Mouse (Mus musculus) heart, postnatal 0 days (tissue): ENCODE results near the gene Nsmce1. TPM values are rescaled to one million over a fixed set of nuclear protein-coding genes. Genes with fewer than 3 reads are reported as not detected.
"Not testable (repeated sequence)": the region's sequence is repeated elsewhere in the genome, so short reads cannot be mapped to it uniquely, and the experiment has no call there.

Experiments
- ATAC-seq: fragments of 200-750 bp; cut with Nextera tagmentation; 2 replicates; pipeline ENCODE4 v1.8.0; 2017; ENCODE audit warnings: low read depth, moderate number of reproducible peaks, moderate library complexity; ENCODE audit not compliant: insufficient read depth
- DNase-seq: peaks from one replicate; pipeline ENCODE4 v3.0.0-alpha.2; 2016; ENCODE audit warnings: low spot score
- H3K27ac ChIP-seq: fragments of 300-500 bp; sonication (generic); 2 replicates; pipeline ENCODE4 v1.5.1; 2014; ENCODE audit warnings: low read depth, mild to moderate bottlenecking
- H3K27me3 ChIP-seq: fragments of 300-500 bp; sonication (generic); 2 replicates; pipeline ENCODE4 v1.6.1; 2014; ENCODE audit warnings: low read length, mixed read lengths; ENCODE audit not compliant: control insufficient read depth, insufficient read depth
- H3K36me3 ChIP-seq: fragments of 300-500 bp; sonication (generic); replicated peaks from 2 replicates; pipeline ENCODE4 v1.6.1; 2014; ENCODE audit warnings: low read length, mixed read lengths; ENCODE audit not compliant: control insufficient read depth, insufficient read depth
- H3K4me1 ChIP-seq: fragments of 300-500 bp; sonication (generic); 2 replicates; pipeline ENCODE4 v1.6.1; 2014; ENCODE audit warnings: antibody characterized with exemption; ENCODE audit not compliant: control insufficient read depth, insufficient read depth
- H3K4me2 ChIP-seq: fragments of 300-500 bp; sonication (generic); 2 replicates; pipeline ENCODE4 v1.6.1; 2014; ENCODE audit warnings: low read depth, mild to moderate bottlenecking, low read length, moderate library complexity
- H3K4me3 ChIP-seq: fragments of 300-500 bp; sonication (generic); 2 replicates; pipeline ENCODE4 v1.5.1; 2014; ENCODE audit warnings: low read depth, low read length
- H3K9ac ChIP-seq: fragments of 300-500 bp; sonication (generic); replicated peaks from 2 replicates; pipeline ENCODE4 v1.6.1; 2014; ENCODE audit warnings: low read depth, low read length, mixed read lengths
- H3K9me3 ChIP-seq: fragments of 300-500 bp; sonication (generic); replicated peaks from 2 replicates; pipeline ENCODE4 v1.6.1; 2016; ENCODE audit warnings: low read length; ENCODE audit not compliant: control insufficient read depth
- CTCF ChIP-seq: IDR thresholded peaks from 2 replicates; pipeline ENCODE4 v1.5.1; 2016; ENCODE audit warnings: antibody characterized with exemption, control low read depth, low read depth
- EP300 ChIP-seq: IDR thresholded peaks from 2 replicates; pipeline ENCODE4 v1.6.1; 2016; ENCODE audit warnings: antibody characterized with exemption, low read depth
- WGBS: fragments of 180-500 bp; shearing (Covaris S2); extraction: QIAGEN DNeasy Blood & Tissue Kit; methylation state at CpG from one replicate; pipeline ENCODE4 v1.1.7; 2014; 5-methylcytosine and 5-hydroxymethylcytosine counted together
- polyA plus RNA-seq: library from polyadenylated mRNA; unstranded; fragments of >200 nt; fragmentation: Nextera tagmentation; extraction: Ambion mirVana; gene quantifications from 2 replicates; pipeline ENCODE4 v1.2.1, GENCODE M21; 2015
- total RNA-seq: library from RNA; depleted of rRNA; stranded (reverse); fragments of >200 nt; gene quantifications from 2 replicates; pipeline ENCODE4 v1.2.3, GENCODE M21; 2014; ENCODE audit warnings: low replicate concordance

Nsmce1 gene
- total and polyA plus RNA-seq, 2 experiments from 2014 or later, result 37.0 to 96.0 TPM

DNA sequence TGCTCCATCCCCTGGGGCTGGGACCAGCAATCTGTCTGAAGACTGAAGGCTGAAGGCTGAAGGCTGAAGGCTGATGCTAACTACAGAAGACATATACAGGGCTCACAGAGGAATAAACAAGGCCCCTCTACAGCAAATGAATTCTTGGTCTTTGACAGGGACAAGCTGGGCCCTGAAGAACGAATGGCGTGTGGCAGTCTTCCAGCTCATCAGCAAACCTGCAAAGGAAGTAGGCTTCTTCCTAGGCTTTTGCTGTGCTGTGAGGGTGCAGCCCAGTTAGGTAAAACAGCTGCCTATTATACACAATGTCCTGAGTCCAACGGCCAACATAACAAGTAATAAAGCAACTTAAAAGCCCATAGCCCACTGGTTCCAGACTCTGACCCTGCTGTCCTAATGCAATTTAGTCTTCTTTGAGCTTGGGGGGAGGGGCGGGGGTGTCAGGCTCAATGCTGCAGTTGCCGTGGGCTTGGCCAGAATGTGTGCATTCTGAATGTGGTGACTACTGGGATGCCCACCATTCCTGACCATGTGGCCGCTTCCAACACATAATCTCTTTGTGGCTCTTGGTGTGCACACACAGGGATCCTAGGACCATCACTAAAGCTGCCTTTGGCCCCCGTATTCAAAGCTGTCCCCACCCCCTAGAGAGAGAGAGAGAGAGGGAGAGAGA, 61.1 kb downstream of the Nsmce1 start:
- no peaks in the 10 kb centered on the region for H3K4me1 ChIP-seq
- TF ChIP-seq EP300, result no peak
- no peak for DNase-seq
- H3K9me3 ChIP-seq, result no peaks in the 10 kb centered on the region
- no peak overlapping the region for H3K9ac ChIP-seq
- H3K4me2 ChIP-seq, result no peak overlapping the region
- no peak overlapping the region for H3K27ac ChIP-seq
- no peak overlapping the region for H3K4me3 ChIP-seq
- no peaks in the 10 kb centered on the region for H3K27me3 ChIP-seq
- H3K36me3 ChIP-seq, result no peaks in the 10 kb centered on the region
- WGBS, result 76% methylated on average over 7 of the region's 7 CpGs
- no peak for ATAC-seq

DNA sequence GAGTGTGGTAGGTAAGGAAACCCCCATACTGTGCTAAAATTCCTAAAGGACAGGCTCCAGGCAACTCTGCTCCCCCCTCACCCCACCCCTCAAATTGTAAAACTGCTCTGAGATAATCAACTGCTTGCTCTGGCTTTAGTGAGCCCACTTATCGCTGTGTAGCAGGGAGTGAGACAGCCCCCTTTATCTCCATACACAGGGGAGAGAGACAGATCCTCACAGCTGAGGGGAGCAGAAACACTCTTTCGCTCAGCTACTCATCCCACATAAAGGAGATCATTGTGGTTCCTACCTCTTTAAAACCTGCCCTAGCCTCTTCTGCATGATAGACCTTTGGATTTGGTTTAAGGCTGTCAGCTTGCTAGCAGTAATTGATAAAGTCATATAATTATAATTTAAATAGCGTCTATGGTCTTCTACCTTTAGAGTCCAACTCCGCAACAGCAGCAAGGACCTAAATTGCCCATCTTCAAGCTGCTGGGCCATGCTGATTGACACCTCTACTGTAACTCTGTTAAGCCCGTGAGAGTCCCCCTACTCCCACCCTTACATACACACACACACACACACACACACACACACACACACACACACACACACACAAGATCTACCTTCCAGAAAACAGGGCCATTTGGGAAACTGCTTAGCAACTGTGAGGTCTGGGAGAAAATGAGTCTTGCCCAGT, 62.4 kb downstream of the Nsmce1 start:
- not testable (repeated sequence) for H3K36me3 ChIP-seq, H3K4me2 ChIP-seq, H3K4me1 ChIP-seq, H3K4me3 ChIP-seq, ATAC-seq, H3K9me3 ChIP-seq, H3K9ac ChIP-seq, DNase-seq, H3K27ac ChIP-seq, H3K27me3 ChIP-seq
- WGBS, result 62% methylated on average over 5 of the region's 5 CpGs

DNA sequence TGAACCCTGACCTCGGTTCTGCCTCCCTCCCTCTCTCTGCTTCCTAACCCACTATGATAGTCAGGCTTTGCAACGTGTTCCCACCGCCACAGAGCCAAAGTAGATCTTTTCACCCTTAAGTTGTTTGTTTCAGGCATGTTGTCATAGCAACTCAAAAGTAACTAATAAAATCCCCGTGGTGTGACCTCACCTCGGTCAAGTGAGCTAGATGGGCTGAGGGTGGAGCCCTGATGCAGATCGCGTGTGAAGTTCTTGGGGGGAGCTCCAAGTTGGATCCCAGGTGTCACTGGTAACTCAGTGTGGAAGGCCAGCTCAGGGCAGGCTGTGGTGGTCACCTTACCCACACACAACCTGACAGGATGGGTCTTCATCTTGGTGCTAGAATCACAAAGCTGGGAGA, 63.0 kb downstream of the Nsmce1 start:
- Histone ChIP-seq H3K4me2 (no peak overlapping the region), H3K4me3 (no peak overlapping the region), H3K9me3 (no peaks in the 10 kb centered on the region), H3K27me3 (no peaks in the 10 kb centered on the region), H3K9ac (no peak overlapping the region), H3K4me1 (no peaks in the 10 kb centered on the region), H3K27ac (no peak overlapping the region), H3K36me3 (no peaks in the 10 kb centered on the region)
- TF ChIP-seq EP300, result no peak
- TF ChIP-seq CTCF, result no peak
- WGBS, result 61% methylated on average over 7 of the region's 7 CpGs
- DNase-seq (no peak), ATAC-seq (no peak)

DNA sequence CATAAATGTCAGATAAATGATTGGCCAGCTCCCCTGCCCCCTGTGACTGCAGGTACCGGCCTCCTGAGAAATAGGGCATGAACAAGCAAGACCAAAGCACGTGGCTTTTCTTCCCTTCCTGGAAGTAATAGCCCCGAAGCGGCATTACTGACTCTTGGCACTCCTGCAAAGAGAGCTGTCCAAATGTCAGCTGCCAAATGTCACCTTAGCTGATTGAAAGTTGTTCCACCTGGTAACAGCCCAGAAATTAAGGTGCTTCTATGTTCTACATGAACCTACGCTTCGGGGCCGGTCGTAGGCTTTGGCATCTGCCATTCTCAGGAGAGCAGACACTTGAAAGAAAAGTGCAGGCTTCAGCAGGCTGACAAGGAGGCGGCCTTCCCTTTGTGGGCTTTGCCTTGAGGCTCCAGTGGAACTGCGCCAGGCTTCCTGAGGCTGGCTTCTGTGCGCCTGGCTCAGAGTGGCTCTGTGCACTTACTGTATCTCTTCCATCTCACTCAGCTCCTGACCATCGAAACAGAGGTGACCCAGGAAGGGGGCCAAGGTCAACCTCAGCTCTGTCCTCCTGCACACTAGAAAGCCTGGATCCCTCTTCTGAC, 63.8 kb downstream of the Nsmce1 start:
- WGBS, result 41% methylated on average over 12 of the region's 12 CpGs
- DNase-seq, result no peak
- H3K4me3 ChIP-seq, result no peak overlapping the region
- no peak overlapping the region for H3K27ac ChIP-seq
- no peaks in the 10 kb centered on the region for H3K4me1 ChIP-seq
- H3K4me2 ChIP-seq, result no peak overlapping the region
- H3K9ac ChIP-seq, result no peak overlapping the region
- H3K36me3 ChIP-seq, result no peaks in the 10 kb centered on the region
- H3K27me3 ChIP-seq, result no peaks in the 10 kb centered on the region
- TF ChIP-seq EP300, result no peak
- no peak for TF ChIP-seq CTCF
- ATAC-seq, result no peak
- no peaks in the 10 kb centered on the region for H3K9me3 ChIP-seq

DNA sequence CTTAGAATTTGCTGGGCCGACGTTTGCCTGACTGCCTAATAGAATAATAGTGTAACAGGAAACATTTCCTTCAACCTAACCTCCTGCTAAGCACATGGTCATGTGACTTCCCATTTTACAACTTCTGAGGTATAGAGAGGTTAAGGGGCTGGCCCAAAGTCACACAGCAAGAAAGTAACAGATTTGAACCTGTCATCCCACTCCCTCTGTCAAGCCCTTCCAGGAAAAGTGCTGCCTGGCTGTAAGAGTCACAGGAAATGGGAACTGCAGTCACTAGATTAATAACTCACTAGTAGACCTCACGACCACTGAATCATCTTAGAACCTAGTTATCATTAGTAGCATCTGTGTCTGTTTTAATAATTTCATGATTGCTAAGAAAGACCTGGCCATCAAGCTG, 68.3 kb downstream of the Nsmce1 start:
- H3K27ac ChIP-seq, result no peak overlapping the region
- H3K36me3 ChIP-seq, result no peaks in the 10 kb centered on the region
- H3K4me2 ChIP-seq, result no peak overlapping the region
- no peaks in the 10 kb centered on the region for H3K4me1 ChIP-seq
- 49% methylated on average over 3 of the region's 3 CpGs for WGBS
- TF ChIP-seq EP300, result no peak
- no peak for TF ChIP-seq CTCF
- H3K9ac ChIP-seq, result no peak overlapping the region
- H3K4me3 ChIP-seq, result no peak overlapping the region
- no peaks in the 10 kb centered on the region for H3K9me3 ChIP-seq
- no peaks in the 10 kb centered on the region for H3K27me3 ChIP-seq
- DNase-seq (no peak), ATAC-seq (no peak)
